Mouse (Mus musculus): ENCODE measurements at regions not wholly inside any gene's neighbourhood (a gene's known extent, or its start where the extent isn't known, plus 50 kb on each side); places are given as distances from the start of the nearest gene placed in this dataset.

DNA sequence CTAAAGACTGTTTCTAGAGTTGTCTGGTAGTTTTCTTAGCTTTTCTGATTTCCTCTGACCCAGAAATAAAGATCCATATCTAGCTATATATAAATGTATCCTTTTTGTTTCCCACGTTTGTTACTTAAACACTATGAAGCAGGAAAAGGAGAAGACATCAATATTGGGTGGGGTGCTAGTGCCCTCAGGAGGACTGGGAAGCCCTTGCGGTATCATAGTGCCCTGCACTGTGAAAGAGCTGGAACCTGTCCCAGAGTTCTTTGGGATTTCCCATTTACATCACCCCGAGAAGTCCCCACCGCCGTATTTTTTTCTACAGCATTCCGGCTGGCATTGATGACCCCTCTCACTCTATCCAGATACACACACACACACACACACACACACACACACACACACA, 119.3 kb upstream of the Hmgn3 start:
- TF ChIP-seq CTCF (IDR thresholded peaks at IDR 0.05; ENCODE audit: borderline replicate concordance, extremely low read depth, insufficient read depth, insufficient read length): no peak
- no peak for TF ChIP-seq POLR2A (IDR thresholded peaks at IDR 0.05; ENCODE audit: borderline replicate concordance, extremely low read depth, insufficient read depth, insufficient read length, poor library complexity, severe bottlenecking)
- DNase-seq (ENCODE audit: low read depth): peak; percentile 40

DNA sequence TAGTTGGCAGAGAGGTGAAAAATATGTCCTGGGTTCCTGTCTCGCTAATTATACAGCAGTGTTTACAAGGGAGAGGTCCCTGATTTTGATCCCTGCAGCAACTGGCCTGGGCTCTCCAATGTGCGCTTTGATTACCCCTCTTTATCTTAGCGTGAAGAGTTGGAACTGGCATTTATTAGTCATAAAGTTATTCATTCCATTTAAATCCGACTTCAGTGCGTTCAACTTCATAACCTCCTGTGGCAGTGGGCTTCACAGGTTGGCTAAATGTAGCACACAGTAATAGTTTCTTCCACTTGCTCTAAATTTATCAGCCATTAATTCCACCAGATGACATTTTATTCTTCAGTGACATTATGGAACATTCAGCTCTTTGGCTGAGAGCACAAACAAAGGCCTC, 113.0 kb upstream of the Hmgn3 start:
- TF ChIP-seq CTCF (IDR thresholded peaks at IDR 0.05; ENCODE audit: borderline replicate concordance, extremely low read depth, insufficient read depth, insufficient read length) (no peak), POLR2A (IDR thresholded peaks at IDR 0.05; ENCODE audit: borderline replicate concordance, extremely low read depth, insufficient read depth, insufficient read length, poor library complexity, severe bottlenecking) (no peak)
- no peak for DNase-seq (ENCODE audit: low read depth)

- TF ChIP-seq POLR2A (IDR thresholded peaks at IDR 0.05; ENCODE audit: borderline replicate concordance, extremely low read depth, insufficient read depth, insufficient read length, poor library complexity, severe bottlenecking) (no peak), CTCF (IDR thresholded peaks at IDR 0.05; ENCODE audit: borderline replicate concordance, extremely low read depth, insufficient read depth, insufficient read length) (no peak)
Observed at GRCm38 (mm10) chr9:83258986-83259385, 112.5 kb upstream of the Hmgn3 start.

GRCm38 (mm10) chr9:83258476-83258875, 112.0 kb upstream of the Hmgn3 start:
- TF ChIP-seq CTCF (IDR thresholded peaks at IDR 0.05; ENCODE audit: borderline replicate concordance, extremely low read depth, insufficient read depth, insufficient read length): no peak
- TF ChIP-seq POLR2A (IDR thresholded peaks at IDR 0.05; ENCODE audit: borderline replicate concordance, extremely low read depth, insufficient read depth, insufficient read length, poor library complexity, severe bottlenecking): no peak
- DNase-seq (ENCODE audit: low read depth): no peak

More at GRCm38 (mm10) chr9:83258986-83259385, 112.5 kb upstream of the Hmgn3 start:
- peak; percentile 19 for DNase-seq (ENCODE audit: low read depth)

GRCm38 (mm10) chr9:83254356-83254755, 107.9 kb upstream of the Hmgn3 start:
- no peak for DNase-seq (ENCODE audit: low read depth)
- TF ChIP-seq CTCF (IDR thresholded peaks at IDR 0.05; ENCODE audit: borderline replicate concordance, extremely low read depth, insufficient read depth, insufficient read length) (no peak), POLR2A (IDR thresholded peaks at IDR 0.05; ENCODE audit: borderline replicate concordance, extremely low read depth, insufficient read depth, insufficient read length, poor library complexity, severe bottlenecking) (no peak)

DNA sequence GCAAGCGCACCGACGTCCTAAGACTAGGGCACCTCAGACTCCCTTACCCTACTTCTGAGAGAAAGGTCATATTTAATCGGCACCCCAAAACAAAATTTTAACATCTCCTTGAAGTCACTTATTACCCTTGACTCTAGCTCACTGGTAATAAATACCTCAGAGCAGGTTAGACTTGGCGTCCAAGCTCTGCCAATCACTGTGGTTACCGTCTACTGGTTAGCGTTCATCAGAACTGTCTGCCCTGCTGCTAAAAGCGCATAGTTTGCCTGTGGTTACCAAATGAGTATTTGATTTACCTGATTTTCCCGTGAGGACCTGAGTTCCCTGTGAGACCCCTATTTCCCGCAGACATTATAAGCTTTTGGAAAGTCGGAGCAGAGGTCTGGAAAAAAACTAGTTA, 107.3 kb upstream of the Hmgn3 start:
- TF ChIP-seq CTCF (IDR thresholded peaks at IDR 0.05; ENCODE audit: borderline replicate concordance, extremely low read depth, insufficient read depth, insufficient read length) (no peak), POLR2A (IDR thresholded peaks at IDR 0.05; ENCODE audit: borderline replicate concordance, extremely low read depth, insufficient read depth, insufficient read length, poor library complexity, severe bottlenecking) (no peak)
- DNase-seq (ENCODE audit: low read depth): no peak

DNA sequence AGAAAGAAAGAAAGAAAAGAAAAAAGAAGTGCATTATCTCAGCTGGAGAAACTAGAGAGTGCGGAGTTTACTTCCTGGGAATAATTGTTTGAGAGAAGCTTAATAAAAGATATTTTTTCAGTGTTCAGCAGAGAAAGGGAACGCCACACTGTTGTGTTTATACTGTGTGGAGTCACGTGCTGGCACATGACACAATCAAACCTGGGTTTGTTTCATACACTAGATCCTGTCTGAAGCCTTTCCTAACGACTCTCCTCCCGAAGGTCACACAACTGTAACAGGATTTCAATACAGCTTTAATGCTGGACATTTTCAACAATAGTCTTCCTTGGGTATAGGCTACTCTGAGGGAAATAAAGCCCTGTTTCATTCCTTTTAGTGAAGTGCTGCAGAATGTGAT, 105.3 kb upstream of the Hmgn3 start:
- no peak for TF ChIP-seq POLR2A (IDR thresholded peaks at IDR 0.05; ENCODE audit: borderline replicate concordance, extremely low read depth, insufficient read depth, insufficient read length, poor library complexity, severe bottlenecking)
- TF ChIP-seq CTCF (IDR thresholded peaks at IDR 0.05; ENCODE audit: borderline replicate concordance, extremely low read depth, insufficient read depth, insufficient read length): no peak
- no peak for DNase-seq (ENCODE audit: low read depth)

DNA sequence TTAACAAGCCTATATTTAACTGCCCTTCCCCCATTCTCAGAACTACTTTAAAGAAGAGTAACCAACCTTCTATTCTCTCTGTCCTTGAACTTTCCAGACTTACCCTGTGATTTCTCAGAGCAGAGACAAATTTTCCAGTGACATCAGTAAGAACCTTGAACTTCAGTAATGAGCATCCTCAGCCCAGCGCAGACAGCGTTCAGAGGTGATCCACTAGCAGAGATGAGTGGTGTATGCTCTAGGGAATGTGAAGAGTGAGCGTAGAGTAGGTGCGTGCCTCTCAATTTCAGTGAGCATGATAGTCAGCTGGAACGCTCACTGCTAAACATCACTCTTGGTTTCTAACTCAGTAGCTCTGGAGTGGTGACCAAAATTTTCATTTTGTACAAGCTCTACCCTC, 103.4 kb upstream of the Hmgn3 start:
- TF ChIP-seq CTCF (IDR thresholded peaks at IDR 0.05; ENCODE audit: borderline replicate concordance, extremely low read depth, insufficient read depth, insufficient read length) (no peak), POLR2A (IDR thresholded peaks at IDR 0.05; ENCODE audit: borderline replicate concordance, extremely low read depth, insufficient read depth, insufficient read length, poor library complexity, severe bottlenecking) (no peak)

DNA sequence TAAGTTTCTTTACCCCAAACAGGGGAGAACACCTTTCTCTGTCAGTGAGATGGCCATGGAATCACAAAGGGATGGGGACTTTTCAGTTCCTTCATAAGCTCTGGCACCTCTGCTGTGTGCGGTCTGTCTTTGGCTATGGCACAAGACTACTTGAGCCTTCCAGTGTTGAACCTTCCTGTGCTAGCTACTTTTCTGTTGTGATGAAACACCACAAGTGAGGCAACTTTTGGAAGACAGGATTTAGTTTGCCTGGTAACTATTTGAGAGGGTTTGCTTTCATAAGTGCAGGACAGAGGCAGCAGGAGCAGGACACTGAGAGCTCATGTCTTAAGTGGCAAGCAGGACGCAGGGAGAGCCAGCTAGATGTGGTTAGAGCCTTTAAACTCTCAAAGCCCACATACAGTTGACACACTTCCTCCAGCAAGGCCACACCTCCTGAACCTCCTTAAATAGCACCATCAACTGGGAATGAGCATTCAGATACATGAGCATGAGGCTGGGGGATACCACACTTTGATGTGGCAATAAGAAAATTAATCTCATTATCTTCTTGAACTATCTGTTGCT, 101.8 kb upstream of the Hmgn3 start:
- no peak for DNase-seq (ENCODE audit: low read depth)
- TF ChIP-seq CTCF (IDR thresholded peaks at IDR 0.05; ENCODE audit: borderline replicate concordance, extremely low read depth, insufficient read depth, insufficient read length) (no peak), POLR2A (IDR thresholded peaks at IDR 0.05; ENCODE audit: borderline replicate concordance, extremely low read depth, insufficient read depth, insufficient read length, poor library complexity, severe bottlenecking) (no peak)

More for the DNA sequence above, 103.4 kb upstream of the Hmgn3 start:
- no peak for DNase-seq (ENCODE audit: low read depth)

DNA sequence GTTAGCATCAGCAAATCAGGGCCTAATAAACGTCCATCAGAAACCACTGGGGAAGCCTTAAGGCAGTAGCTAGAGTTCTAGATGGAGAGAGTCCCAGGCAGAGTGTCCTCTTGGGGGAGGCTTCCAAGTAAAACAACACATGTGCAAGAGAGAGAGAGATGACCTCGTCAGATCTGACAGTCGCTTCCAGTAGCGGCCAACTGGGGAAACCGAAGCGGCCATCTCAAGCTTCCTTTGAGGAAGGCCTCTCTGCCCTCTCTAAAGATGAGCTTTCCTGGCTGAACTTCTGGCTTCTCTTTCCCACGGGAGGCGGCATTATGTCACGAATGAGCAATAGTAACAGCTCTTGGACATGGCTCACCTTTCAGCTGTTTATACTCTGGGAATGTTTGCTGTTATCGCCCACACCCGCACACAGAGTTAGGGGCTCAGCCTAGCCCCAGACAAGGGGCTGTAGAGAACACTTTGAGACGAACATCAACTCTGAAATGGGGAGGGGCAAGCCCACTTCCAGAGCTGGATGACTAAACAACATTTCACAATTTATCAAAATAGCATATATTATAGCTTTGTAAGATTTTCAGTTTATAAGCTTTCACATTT, 100.7 kb upstream of the Hmgn3 start:
- TF ChIP-seq POLR2A (IDR thresholded peaks at IDR 0.05; ENCODE audit: borderline replicate concordance, extremely low read depth, insufficient read depth, insufficient read length, poor library complexity, severe bottlenecking) (no peak), CTCF (IDR thresholded peaks at IDR 0.05; ENCODE audit: borderline replicate concordance, extremely low read depth, insufficient read depth, insufficient read length) (no peak)
- peak; percentile 16 for DNase-seq (ENCODE audit: low read depth)

GRCm38 (mm10) chr9:83241119-83241518, 94.6 kb upstream of the Hmgn3 start:
- TF ChIP-seq POLR2A (IDR thresholded peaks at IDR 0.05; ENCODE audit: borderline replicate concordance, extremely low read depth, insufficient read depth, insufficient read length, poor library complexity, severe bottlenecking) (no peak), CTCF (IDR thresholded peaks at IDR 0.05; ENCODE audit: borderline replicate concordance, extremely low read depth, insufficient read depth, insufficient read length) (no peak)
- DNase-seq (ENCODE audit: low read depth): no peak

- TF ChIP-seq CTCF (IDR thresholded peaks at IDR 0.05; ENCODE audit: borderline replicate concordance, extremely low read depth, insufficient read depth, insufficient read length) (no peak), POLR2A (IDR thresholded peaks at IDR 0.05; ENCODE audit: borderline replicate concordance, extremely low read depth, insufficient read depth, insufficient read length, poor library complexity, severe bottlenecking) (no peak)
- no peak for DNase-seq (ENCODE audit: low read depth)
Observed at GRCm38 (mm10) chr9:83239097-83239496, 92.6 kb upstream of the Hmgn3 start.

Data from brain, embryonic 14.5 days (tissue).